Mouse (Mus musculus): Measurements from ENCODE around the gene Gm10318.

GRCm38 (mm10) chr10:77847538-77847937, 5.1 kb upstream of the Gm10318 start:
- no peak for TF ChIP-seq CHD2 (IDR thresholded peaks at IDR 0.05; ENCODE audit: low read depth, low read length)
- TF ChIP-seq HCFC1 (IDR thresholded peaks at IDR 0.05; ENCODE audit: borderline replicate concordance, insufficient read depth, low read length) = no peak
- TF ChIP-seq ZC3H11A (IDR thresholded peaks at IDR 0.05; ENCODE audit: borderline replicate concordance, low read depth, low read length) = no peak
- TF ChIP-seq MAFK (IDR thresholded peaks at IDR 0.05; ENCODE audit: insufficient read depth, low read depth, low read length) = no peak
- no peak for TF ChIP-seq ZNF384 (IDR thresholded peaks at IDR 0.05; ENCODE audit: low read depth, low read length)

Measured in ES-E14 (cell line).